Mouse (Mus musculus) forebrain, embryonic 12.5 days (tissue): ENCODE data around the gene Flna. TPM values are rescaled to one million over a fixed set of nuclear protein-coding genes. Genes with fewer than 3 reads are reported as not detected.

ENCODE experiments used
- microRNA-seq: library from miRNA; unstranded; fragments of <30 nt; microRNA quantifications from one replicate; pipeline ENCODE4, GENCODE M21; 2017
- polyA plus RNA-seq: library from polyadenylated mRNA; unstranded; fragments of >200 nt; fragmentation: Nextera tagmentation; extraction: Ambion mirVana; gene quantifications from 2 replicates; pipeline ENCODE4 v1.2.1, GENCODE M21; 2016

Gene Flna
- polyA plus RNA-seq, 1 experiment from 2014 or later = 198 TPM

Small RNAs within 50 kb of the gene (microRNA-seq; reads per million reads assigned to microRNA genes)
- gene Mir7091 = not detected

Other genes with a start within 250 kb of the Flna start
- gene Irak1, start 225.9 kb downstream of the Flna start, polyA plus RNA-seq = 52.8 and 55.2 TPM in 2 replicates
- not detected in 2 replicates for gene Opn1mw, start 122.4 kb downstream of the Flna start, polyA plus RNA-seq
- 18.2 and 19.2 TPM in 2 replicates for gene Mecp2, start 114.5 kb downstream of the Flna start, polyA plus RNA-seq
- gene Tex28, start 82.0 kb downstream of the Flna start, polyA plus RNA-seq = not detected in 2 replicates
- 0.13 and 0.19 TPM in 2 replicates for gene Tktl1, start 72.6 kb downstream of the Flna start, polyA plus RNA-seq
- gene Emd, start 4.9 kb upstream of the Flna start, polyA plus RNA-seq = 20.5 and 23.5 TPM in 2 replicates
- gene Rpl10, start 21.0 kb upstream of the Flna start, polyA plus RNA-seq = 555 and 564 TPM in 2 replicates
- 81.6 and 84.3 TPM in 2 replicates for gene Taz, start 32.1 kb upstream of the Flna start, polyA plus RNA-seq
- 5.0 TPM in 2 replicates for gene Dnase1l1, start 32.5 kb upstream of the Flna start, polyA plus RNA-seq
- gene Atp6ap1, start 47.3 kb upstream of the Flna start, polyA plus RNA-seq = 101 and 104 TPM in 2 replicates
- 561 and 617 TPM in 2 replicates for gene Gdi1, start 55.2 kb upstream of the Flna start, polyA plus RNA-seq
- 64.1 and 68.6 TPM in 2 replicates for gene Fam50a, start 63.2 kb upstream of the Flna start, polyA plus RNA-seq
- 47.7 and 55.3 TPM in 2 replicates for gene Plxna3, start 79.2 kb upstream of the Flna start, polyA plus RNA-seq
- 105 and 106 TPM in 2 replicates for gene Lage3, start 103.8 kb upstream of the Flna start, polyA plus RNA-seq
- gene Ubl4a, start 123.4 kb upstream of the Flna start, polyA plus RNA-seq = 68.2 and 68.5 TPM in 2 replicates
- gene Slc10a3, start 123.5 kb upstream of the Flna start, polyA plus RNA-seq = 8.3 and 8.8 TPM in 2 replicates
- gene Fam3a, start 143.5 kb upstream of the Flna start, polyA plus RNA-seq = 29.1 and 34.0 TPM in 2 replicates
- gene Ikbkg, start 143.5 kb upstream of the Flna start, polyA plus RNA-seq = 23.7 and 26.1 TPM in 2 replicates
- 51.0 and 51.6 TPM in 2 replicates for gene G6pdx, start 179.4 kb upstream of the Flna start, polyA plus RNA-seq
- not detected in 2 replicates for gene Gm6880, start 231.6 kb upstream of the Flna start, polyA plus RNA-seq